Mouse (Mus musculus) kidney, adult 2 months (tissue): ENCODE measurements around the gene Pik3cd.

ENCODE experiments used
- CTCF ChIP-seq: fragments of 200-500 bp; conservative IDR thresholded peaks from 2 replicates; pipeline ENCODE4 v1.5.1; 2011; ENCODE audit warnings: low read depth, mild to moderate bottlenecking, control low read depth, low read length, moderate library complexity, mixed read lengths; ENCODE audit not compliant: insufficient read depth, insufficient read length
- POLR2A ChIP-seq: fragments of 200-500 bp; IDR thresholded peaks from one replicate; pipeline ENCODE4 v1.6.1; 2011; ENCODE audit warnings: low read depth, low read length, control low read depth

- TF ChIP-seq CTCF: no peak
- no peak for TF ChIP-seq POLR2A
Observed at GRCm38 (mm10) chr4:149628810-149629209, 73.6 kb downstream of the Pik3cd start.
